Mouse (Mus musculus): ENCODE results near the gene Smim4. TPM values are rescaled to one million over a fixed set of nuclear protein-coding genes. Genes with fewer than 3 reads are reported as not detected.

Gene Smim4
- total and polyA plus RNA-seq, 3 experiments, result 71.2 to 133 (median 84.4) TPM

DNA sequence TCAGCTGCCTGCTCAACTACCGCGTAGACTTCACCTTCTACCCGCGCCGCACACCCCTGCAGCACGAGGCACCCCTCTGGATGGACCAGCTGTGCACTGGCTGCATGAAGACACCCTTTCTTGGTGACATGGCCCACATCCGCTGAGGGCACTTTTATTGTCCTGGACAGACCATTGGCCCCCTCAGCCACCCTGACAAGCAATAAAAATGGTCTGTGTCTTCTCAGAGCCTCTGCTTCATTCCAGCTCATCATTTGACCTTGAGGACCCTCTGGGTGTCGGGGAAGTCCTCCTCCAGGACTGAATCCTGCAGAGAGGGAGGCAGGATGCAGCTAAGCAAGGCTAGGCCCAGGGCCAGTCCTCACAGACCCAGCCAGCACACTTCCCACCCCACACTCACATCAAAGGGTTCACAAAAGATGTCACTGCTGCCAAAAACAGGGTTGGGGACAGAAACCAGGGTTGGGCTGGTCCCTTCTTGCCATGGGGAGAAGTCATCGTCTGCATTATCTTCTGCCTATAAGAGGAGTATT lies 10.2 kb upstream of the Smim4 start:
- no peak for DNase-seq

DNA sequence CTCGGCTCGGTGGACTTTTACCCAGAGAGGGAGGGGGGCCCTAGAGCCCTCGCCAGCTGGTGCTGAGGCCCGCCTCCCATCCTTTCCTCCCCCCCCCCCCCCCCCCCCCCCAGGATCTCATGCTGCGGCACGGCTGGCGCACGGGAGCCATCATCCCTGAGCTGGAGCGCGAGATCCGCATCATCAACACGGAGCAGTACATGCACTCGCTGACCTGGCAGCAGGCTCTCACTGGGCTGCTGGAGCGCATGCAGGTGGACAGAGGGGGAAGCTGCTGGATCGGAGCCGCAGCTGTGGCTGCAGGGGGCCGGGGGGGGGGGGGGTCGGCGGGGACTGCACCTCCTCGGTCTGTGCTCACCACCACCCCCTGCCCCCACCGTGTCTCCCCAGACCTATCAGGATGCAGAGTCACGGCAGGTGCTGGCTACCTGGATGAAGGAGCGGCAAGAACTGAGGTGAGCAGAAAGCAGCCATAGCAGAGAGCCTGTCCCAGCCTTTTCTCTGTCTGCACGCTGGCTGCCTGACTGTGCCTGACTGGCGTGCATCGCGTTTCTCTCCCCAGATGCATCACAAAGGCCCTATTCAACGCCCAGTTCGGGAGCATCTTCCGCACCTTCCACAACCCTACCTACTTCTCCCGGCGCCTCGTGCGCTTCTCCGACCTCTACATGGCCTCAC lies 9.6 kb upstream of the Smim4 start:
- DNase-seq, result no peak

DNA sequence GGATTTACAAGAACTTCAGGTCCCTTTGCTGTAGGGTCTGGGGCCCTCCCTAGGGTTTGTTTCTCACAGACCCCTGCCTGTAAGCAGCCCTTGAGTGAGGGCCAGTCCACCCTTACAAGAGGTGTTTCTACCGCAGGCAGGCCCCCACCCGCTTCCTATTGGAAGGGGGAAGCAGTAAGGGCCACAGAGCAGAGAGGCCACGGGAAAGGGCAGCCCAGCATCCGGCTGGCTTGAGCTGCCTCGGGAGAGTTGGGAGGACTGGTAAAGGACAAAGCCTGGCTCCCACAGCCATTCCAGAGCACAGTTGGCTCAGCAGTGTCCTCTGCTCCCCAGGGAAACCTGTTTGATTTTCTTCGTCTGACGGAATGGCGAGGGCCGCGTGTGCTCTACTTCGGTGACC lies 9.0 kb upstream of the Smim4 start:
- DNase-seq, result peak; percentile 53

DNA sequence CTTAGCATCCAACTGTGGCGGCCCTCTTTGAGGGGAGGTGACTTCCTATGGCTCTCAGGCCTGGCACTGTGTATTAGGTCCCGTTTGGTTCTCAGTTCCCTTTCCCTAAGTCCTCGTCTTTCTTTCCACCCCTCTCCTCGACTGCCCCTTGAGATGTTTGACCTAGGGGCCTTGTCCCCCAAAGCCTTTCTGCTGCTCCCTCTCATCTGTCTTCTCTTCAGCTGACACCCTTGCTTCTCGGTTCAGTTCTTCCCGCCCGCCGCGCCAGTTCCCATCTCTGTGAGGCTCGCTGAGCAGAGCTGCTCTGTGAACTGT lies 8.5 kb upstream of the Smim4 start:
- DNase-seq, result no peak

DNA sequence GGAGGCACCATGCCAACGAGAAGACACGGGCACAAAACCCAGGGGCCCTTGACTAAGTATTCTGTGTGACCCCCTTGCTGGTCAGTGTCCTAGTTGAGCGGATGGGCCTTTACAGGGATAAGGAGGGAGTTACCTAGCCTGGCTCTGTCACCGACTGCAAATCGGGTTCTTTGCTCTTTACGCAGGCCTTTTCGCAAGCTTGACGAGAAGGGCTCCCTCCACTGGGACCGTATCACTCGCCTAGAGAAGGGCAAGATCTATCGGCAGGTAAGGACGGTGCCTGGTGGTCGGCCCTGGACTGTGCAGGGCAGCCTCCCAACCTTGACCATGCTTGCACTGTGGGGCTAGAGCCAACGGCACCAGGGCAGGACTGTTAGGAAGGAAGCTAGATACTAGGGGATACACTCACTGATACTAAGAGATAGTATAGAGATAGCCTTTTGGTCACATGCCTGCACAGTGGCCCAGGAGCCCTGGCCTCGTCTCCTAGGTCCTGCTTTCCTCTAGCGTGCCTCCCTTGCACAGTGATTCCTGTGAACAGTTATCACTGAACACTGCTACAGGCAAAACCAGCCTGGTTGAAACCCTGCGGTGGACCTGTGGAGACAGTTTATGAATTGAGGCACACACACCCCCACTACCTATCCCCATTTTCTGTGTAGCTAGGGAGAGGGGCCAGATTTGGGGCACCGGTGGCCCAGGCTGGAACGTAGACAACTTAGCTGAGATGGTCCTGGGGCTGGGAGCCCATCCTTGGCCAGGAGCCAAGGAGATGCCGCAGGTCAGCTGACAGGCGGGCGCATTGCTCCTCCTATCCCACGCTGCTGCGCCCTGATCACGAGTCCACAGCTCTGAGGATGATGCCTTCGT lies 7.9 kb upstream of the Smim4 start:
- DNase-seq, result no peak

DNA sequence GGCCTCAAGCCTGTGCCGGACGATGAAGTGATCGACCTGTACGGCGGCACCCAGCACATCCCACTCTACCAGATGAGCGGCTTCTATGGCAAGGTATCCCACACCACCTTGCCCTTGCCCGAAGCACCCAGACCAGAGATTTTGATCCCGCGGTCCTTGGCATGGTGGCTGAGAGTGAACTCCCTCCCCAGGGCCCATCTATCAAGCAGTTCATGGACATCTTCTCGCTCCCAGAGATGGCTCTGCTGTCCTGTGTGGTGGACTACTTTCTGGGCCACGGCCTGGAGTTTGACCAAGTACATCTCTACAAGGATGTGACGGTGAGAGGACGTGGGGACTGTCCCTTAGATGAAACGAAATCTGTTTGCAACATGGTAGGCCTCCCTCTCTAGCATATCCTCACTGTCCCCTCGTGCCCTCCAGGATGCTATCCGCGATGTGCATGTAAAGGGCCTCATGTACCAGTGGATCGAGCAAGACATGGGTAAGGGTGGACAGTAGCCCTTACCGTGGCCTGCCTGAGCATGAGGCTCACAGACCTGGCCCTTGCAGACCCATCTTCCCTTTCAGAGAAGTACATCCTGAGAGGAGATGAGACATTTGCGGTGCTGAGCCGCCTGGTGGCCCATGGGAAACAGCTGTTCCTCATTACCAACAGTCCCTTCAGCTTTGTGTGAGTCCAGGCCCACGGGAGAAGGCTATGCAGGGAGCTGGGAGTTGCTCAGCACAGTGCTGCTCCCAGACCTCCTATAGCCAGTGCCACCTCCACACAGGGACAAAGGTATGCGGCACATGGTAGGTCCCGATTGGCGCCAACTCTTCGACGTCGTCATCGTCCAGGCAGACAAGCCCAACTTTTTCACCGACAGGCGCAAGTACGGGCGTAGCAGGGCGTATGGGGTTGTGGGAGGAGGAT lies 7.0 kb upstream of the Smim4 start:
- no peak for DNase-seq

DNA sequence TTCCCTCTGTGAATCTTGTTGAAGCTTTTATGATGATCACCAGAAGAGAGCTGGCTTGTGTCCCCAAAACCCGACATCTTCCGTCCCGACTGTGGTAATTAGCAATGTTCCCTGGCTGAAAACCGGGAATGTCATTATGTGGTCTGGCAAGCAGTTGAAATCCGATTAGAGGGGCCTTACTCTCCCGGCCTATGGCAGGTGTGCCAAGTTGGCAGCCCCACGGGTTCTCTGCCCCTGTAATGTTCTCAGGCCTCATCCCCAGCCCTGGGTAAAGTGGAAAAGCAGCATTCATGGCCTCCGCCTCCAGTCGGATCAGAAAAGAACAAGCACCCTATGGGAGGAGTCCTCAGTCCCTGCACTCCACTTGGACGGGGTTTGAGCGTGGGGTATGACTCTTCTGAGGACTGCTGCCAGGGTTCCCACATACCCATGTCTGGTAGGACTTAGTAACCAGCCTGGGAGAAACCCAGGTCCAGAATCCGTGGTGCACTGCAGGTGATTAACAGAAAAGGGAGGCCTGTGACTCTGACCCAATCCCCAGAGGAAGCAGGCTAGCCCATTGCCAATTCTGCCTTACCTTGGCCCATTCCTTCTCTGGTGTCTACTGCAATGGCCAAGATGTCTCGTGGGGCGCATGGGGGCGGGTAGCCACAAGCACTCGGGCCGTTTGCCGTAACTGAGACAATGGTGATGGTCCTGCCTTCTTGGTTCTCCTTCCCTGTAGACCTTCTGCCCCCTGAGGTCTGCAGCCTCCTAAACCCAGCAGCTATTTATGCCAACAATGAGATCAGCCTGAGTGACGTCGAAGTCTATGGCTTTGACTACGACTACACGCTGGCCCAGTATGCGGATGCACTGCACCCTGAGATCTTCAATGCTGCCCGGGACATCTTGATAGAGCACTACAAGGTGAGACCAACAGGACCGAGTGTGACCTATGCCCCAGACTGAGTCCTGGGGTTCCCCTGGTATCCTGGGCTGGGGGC lies 5.6 kb upstream of the Smim4 start:
- no peak for DNase-seq

DNA sequence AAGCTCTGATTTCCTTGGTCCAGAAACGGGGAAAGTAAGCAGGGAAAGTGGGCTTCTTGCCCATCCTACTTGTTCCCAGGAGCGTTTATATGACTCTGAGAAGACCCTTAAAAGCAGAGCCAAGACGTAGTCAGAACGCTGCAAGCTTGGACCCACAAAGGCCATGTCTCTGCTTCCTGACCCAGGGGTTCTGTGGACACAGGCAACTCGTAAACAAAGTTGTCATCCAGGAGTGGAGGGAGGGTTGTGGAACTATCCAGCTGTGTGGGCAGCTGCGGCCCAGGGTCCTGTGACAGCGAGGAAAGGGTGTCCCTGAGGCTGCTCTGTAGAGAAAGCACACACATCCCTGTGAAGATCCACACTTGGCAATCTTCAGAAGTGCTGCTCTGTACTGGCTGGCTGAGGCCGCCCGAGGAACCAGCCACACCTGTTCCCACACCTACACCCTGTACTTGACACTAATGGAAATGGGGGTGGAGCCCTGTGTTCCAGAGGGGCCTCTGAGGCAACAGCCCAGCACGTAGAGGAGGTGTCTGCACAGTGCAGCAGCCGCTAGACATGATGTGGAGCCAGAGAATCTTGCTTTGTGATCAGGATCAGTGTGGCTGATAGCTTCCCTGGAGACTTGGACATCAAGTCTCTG lies 4.4 kb upstream of the Smim4 start:
- DNase-seq, result no peak

DNA sequence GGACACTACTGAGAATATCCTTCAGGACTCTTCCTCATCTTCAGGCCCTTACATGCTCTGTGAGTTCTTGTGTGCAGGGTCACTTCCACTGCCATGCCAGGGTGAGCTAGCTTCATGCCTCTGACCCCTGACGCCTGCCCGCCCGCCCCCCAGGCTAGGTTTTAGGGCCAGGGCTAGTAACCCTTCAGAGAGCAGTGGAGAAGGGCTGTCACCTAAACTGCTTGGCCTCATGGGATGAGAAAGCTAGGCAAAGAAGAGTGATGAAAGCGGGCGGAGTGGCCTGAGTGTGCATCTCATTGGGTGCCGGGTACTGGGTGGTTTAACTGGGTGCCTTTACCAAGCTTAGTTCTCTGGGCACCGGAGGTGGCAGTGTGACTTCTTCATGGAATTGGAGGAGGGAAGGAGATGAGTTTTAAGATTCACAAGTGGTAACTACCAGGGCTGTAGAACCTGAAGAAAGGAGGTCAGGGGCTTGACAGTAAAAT lies 3.8 kb upstream of the Smim4 start:
- no peak for DNase-seq

DNA sequence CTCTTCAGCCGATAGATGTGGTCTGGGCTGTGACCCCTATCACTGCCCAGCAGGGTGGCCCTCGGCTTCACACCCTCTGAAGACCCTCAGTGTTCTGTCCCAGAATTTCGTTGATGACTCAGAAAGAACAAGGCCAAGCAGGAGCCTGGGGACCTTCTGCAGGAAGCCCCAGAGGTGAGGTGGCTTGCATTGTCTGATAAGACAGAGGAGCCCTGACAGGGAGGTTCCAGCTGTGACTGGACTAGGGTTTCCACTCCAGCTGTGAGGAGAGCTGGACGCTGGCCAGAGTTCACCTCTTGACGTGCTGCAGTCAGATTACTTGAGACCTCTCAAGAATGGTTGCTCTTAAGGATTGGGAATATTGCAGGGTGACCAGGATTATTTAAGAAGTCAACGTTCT lies 3.3 kb upstream of the Smim4 start:
- no peak for DNase-seq

DNA sequence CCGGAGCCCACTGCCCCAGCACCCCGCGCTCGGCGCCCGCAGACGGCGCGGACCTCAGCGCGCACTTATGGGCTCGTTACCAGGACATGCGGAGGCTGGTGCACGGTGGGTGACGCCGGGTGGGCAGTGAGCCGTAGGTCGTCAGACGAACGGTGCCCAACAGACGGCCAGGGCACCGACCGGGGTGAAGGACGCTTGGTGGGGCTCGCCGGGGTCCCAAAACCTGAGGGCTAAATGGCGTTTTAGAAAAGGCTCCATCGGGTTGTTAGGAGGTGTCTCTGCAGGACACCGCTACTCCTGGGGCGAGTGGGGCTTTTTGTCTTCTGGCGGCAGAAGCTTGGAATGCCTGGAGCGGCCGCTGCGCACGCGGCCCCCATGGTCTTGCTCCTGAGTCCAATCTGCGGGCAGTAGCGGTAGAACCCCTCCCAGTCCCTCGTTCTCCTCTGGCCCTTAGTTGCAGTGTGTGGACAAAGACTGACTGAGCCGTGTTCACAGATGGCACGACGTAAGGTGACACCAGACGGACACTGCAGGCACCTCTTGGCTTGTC lies 2.6 kb upstream of the Smim4 start:
- no peak for DNase-seq

DNA sequence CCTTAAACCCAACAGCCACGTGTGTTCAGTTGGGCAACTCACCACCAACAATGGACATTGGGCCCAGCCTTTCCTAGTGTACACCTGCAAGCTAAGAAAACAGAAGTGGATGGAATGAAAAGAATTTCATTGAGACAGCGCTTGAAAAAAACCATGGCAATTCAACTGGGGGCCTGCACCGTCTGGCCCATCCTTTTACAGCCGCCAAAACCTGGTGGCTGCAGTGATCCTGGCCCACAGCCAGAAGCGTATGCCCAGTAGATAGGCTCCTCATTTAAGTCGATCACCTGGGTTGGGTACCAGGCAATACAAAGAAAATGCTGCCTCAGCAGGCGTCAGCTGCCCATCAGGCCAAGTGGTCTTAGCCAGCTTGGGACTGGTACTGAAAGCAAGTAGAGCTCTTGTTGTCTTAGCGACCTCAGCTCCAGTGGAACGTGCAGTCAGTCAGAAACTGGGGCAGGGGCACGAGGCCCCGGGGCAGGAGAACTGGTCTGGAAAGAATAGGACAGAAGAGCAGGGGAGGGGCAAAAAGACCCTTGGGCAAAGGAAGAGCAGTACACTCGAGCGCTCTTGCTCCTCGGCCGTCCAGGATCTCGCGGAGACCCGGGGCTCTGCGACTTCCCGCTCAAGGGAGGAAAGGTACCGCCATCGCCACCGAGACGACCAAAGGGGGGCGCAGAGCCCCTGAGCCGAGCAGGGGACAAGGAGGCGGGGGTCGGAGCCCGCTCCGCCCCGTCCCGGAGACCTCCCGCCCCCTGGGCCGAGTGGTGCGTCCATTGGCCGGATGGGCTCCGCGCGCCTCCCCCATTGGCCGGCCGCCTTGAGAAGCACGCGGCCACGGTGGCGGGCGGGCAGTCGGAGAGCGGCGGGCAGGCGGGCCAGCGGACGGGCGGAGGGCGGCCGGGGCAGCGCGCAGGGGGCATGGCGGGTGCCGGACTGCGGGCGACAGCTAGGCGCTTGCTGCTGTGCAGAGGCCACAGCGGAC lies 1.8 kb upstream of the Smim4 start, which contains the start of gene Nt5dc2:
Nt5dc2 (plus strand) TSS at position 818 of the 985 bp plus-strand sequence.
- peak; percentile 94 for DNase-seq

DNA sequence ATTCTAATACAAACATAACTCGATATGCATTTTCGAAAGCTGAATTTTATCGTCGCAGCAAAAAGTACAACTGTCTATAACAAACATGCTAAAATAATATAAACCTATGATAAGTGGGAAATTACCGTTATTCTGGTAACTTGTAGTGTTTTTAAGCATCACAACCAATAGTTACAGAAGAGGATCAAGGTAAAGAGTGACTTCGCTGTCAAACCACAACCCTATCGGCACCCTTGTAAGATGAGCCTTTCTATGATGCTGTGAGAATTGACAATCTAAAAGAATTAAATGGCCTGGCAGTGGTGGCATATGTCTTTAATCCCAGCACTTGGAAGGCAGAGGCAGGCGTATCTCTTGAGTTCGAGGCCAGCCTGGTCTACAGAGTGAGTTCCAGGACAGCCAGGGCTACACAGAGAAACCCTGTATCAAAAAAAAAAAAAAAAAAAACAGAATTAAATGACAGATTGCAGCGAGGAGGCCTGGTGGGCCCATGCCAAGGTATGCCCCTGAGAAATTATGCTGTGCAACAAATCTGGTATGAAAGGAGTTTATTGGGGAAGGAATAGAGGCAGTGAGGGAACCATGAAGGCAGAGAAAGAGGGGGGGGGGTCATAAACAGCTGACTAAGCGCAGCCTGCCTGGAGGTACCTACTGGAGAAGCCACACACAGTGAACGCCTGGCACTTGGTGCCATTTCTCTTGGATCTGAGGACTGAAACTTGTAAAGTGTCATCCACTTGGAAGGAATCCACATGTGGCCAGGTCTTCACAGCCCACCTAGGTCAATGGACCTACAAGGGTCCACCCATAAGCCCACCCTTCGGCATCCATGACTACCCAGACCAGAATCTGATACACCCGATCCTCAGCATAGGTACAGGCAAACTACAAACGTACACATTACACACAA lies 825 bp upstream of the Smim4 start:
- no peak for DNase-seq

DNA sequence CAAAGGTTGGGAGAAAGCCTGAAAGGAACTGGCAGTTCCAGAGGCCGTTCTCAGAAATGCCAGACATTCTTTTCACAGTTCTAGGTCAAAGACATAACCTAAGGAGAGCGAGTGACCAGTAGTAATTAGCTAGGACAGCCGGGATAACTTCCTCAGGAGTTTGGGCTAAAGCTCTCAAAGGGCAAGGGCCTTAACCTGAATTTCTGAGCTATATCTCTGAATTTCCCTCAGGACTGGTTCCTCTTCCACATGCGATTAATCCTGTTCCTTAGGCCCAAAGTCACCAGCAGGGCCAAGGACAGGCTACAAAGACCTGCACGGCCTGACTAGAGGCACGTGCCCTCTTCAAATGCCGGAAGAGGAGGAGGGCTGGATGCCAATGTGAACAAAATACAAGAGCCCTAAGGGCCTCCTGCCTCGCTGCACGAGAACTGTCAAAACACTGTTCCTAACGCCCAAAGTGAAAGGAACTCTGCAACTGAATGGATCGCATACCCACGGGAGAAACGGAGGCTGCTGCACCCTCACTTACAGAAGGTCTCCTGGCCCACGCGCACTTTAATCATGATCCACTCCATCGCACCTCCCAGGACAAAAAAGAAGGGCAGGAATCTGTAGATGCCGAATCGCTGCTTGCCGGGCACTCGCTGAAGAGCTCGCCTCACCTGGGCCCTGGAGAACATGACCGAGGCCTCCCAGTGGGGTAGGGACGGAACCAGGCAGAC lies 493 bp downstream of the Smim4 start:
- DNase-seq, result peak; percentile 79

DNA sequence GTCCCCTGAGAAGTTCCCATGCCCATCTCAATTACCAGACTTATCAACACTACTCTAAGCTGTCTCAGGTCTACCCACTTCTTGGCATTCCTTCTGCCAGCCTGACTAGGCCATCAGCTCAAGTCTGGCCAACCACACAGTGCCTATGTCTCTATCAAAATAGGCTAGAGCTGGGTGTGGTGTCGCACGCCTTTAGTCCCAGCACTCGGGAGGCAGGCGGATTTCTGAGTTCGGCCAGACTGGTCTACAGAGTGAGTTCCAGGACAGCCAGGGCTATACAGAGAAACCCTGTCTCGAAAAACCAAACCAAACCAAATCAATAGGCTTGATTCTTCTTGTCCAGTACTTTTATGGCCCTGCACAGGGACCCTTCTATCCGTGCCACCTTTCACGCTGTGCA lies 1.9 kb downstream of the Smim4 start:
- no peak for DNase-seq

DNA sequence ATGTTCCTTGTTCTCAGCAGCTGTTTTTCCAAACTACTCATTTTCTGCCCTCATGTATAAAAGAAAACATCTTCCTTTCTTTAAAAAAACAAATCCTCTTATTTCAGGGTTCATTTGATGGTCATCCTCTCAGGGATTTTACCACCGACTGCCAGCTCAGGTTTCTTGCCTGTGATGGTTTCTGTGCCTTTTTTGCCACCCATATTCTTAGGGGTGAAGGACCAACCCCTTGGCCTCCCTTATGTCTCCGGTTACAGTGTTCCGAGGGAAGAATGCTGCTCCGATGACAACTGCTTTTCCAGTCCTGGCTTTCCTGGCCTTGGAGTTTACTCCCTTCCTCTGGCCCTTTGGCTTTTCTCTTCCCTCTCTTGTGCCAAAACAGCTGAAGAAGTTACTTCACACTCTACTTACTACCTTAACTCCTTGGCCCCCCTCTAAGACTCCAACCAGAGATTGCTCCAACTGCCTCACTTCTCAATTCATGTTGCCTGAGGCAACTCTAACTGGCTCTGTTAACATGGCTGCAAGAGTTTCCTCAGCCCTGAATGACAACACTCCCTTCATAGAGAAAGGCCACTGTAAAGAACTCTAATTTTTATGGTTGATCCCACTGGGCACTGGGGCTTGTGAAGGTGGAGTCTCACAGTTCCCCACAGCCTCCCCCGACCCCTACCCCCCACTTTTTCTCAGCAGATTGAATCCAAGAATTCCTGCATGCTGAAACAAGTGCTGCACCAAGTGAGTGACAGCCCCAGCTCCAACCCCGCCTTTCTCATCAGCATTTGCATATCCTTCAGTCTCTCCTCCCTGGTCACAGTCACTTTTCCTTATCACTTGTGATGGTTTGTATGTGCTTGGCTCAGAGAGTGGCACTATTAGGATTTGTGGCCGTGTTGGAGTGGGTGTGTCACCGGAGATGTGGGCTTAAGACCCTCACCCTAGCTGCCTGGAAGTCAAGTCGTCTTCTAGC lies 3.4 kb downstream of the Smim4 start:
- DNase-seq, result no peak

All from adrenal gland, adult 2 months (tissue).